Mouse (Mus musculus) lung, embryonic 14.5 days (tissue): ENCODE measurements around the gene Spag8. TPM values are rescaled to one million over a fixed set of nuclear protein-coding genes. Genes with fewer than 3 reads are reported as not detected.

Experiments used
- ATAC-seq: fragments of 200-750 bp; cut with Nextera tagmentation; 2 replicates; pipeline ENCODE4 v1.8.0; 2017; ENCODE audit warnings: mild to moderate bottlenecking, moderate TSS enrichment, moderate library complexity; ENCODE audit not compliant: insufficient read depth
- DNase-seq: peaks from one replicate; pipeline ENCODE4 v3.0.0-alpha.2; 2015
- H3K27ac ChIP-seq: fragments of 300-500 bp; sonication (generic); 2 replicates; pipeline ENCODE4 v1.5.1; 2014; ENCODE audit warnings: low read depth, mild to moderate bottlenecking, moderate library complexity
- H3K27me3 ChIP-seq: fragments of 300-500 bp; sonication (generic); 2 replicates; pipeline ENCODE4 v1.6.1; 2014; ENCODE audit warnings: low read length, control low read depth; ENCODE audit not compliant: insufficient read depth
- H3K36me3 ChIP-seq: fragments of 300-500 bp; sonication (generic); 2 replicates; pipeline ENCODE4 v1.6.1; 2014; ENCODE audit warnings: control low read depth; ENCODE audit not compliant: insufficient read depth
- H3K4me1 ChIP-seq: fragments of 300-500 bp; sonication (generic); 2 replicates; pipeline ENCODE4 v1.6.1; 2014; ENCODE audit warnings: antibody characterized with exemption, control low read depth; ENCODE audit not compliant: insufficient read depth
- H3K4me2 ChIP-seq: fragments of 300-500 bp; sonication (generic); 2 replicates; pipeline ENCODE4 v1.6.1; 2014; ENCODE audit warnings: mild to moderate bottlenecking
- H3K4me3 ChIP-seq: fragments of 300-500 bp; sonication (generic); 2 replicates; pipeline ENCODE4 v1.5.1; 2014; ENCODE audit warnings: low read depth, low read length
- H3K9ac ChIP-seq: fragments of 300-500 bp; sonication (generic); 2 replicates; pipeline ENCODE4 v1.6.1; 2014
- H3K9me3 ChIP-seq: fragments of 300-500 bp; sonication (generic); 2 replicates; pipeline ENCODE4 v1.6.1; 2016; ENCODE audit warnings: low read depth, low read length, control low read depth
- CTCF ChIP-seq: IDR thresholded peaks from 2 replicates; pipeline ENCODE4 v1.5.1; 2016; ENCODE audit warnings: antibody characterized with exemption, low read depth
- WGBS: fragments of 180-500 bp; shearing (Covaris S2); extraction: QIAGEN DNeasy Blood & Tissue Kit; methylation state at CpG from one replicate; pipeline ENCODE4 v1.1.7; 2014; 5-methylcytosine and 5-hydroxymethylcytosine counted together
- microRNA-seq: library from miRNA; unstranded; fragments of <30 nt; microRNA quantifications from one replicate; pipeline ENCODE4, GENCODE M21; 2016; ENCODE audit warnings: borderline number of aligned reads
- polyA plus RNA-seq: library from polyadenylated mRNA; unstranded; fragments of >200 nt; fragmentation: Nextera tagmentation; extraction: Ambion mirVana; gene quantifications from 2 replicates; pipeline ENCODE4 v1.2.1, GENCODE M21; 2014

Gene Spag8
- polyA plus RNA-seq, 1 experiment from 2014 or later: 0.68 TPM

- no peak for TF ChIP-seq CTCF
Observed at GRCm38 (mm10) chr4:43620146-43620778, 33.1 kb downstream of the Spag8 start.

GRCm38 (mm10) chr4:43613060-43613730 lies 40.2 kb downstream of the Spag8 start:
- no peaks in the 10 kb centered on the region for H3K36me3 ChIP-seq
- H3K9me3 ChIP-seq: no peaks in the 10 kb centered on the region
- no peaks in the 10 kb centered on the region for H3K4me1 ChIP-seq
- ATAC-seq: no peak
- H3K27ac ChIP-seq: no peak overlapping the region
- peak; percentile 37 for DNase-seq
- H3K4me3 ChIP-seq: no peak overlapping the region
- no peaks in the 10 kb centered on the region for H3K27me3 ChIP-seq
- 44% methylated on average over 3 of the region's 3 CpGs for WGBS
- H3K4me2 ChIP-seq: no peak overlapping the region
- no peak overlapping the region for H3K9ac ChIP-seq
- TF ChIP-seq CTCF: no peak

More at GRCm38 (mm10) chr4:43620146-43620778, 33.1 kb downstream of the Spag8 start:
- Histone ChIP-seq H3K36me3 (no peaks in the 10 kb centered on the region), H3K27me3 (no peaks in the 10 kb centered on the region), H3K4me2 (no peak overlapping the region), H3K4me3 (no peak overlapping the region), H3K4me1 (no peaks in the 10 kb centered on the region), H3K9me3 (peaks cover 8% of the 10 kb centered on the region; the same call in 1 of the 2 replicates), H3K9ac (no peak overlapping the region), H3K27ac (no peak overlapping the region)
- 62% methylated on average over 4 of the region's 4 CpGs for WGBS
- ATAC-seq: no peak
- DNase-seq: no peak

GRCm38 (mm10) chr4:43612534-43612933 lies 40.9 kb downstream of the Spag8 start:
- no peak for ATAC-seq

GRCm38 (mm10) chr4:43604751-43605685 lies 48.4 kb downstream of the Spag8 start:
- no peak for DNase-seq
- Histone ChIP-seq H3K4me3 (no peak overlapping the region), H3K4me2 (no peak overlapping the region), H3K9me3 (no peaks in the 10 kb centered on the region), H3K36me3 (no peaks in the 10 kb centered on the region), H3K27me3 (no peaks in the 10 kb centered on the region), H3K4me1 (no peaks in the 10 kb centered on the region), H3K9ac (no peak overlapping the region), H3K27ac (no peak overlapping the region)
- TF ChIP-seq CTCF: no peak
- peak; percentile 35; the same call in 1 of the 2 replicates for ATAC-seq
- WGBS: 51% methylated on average over 9 of the region's 9 CpGs

More at GRCm38 (mm10) chr4:43612534-43612933, 40.9 kb downstream of the Spag8 start:
- Histone ChIP-seq H3K4me1 (no peaks in the 10 kb centered on the region), H3K9ac (no peak overlapping the region), H3K36me3 (no peaks in the 10 kb centered on the region), H3K9me3 (no peaks in the 10 kb centered on the region), H3K27ac (no peak overlapping the region), H3K4me2 (no peak overlapping the region), H3K27me3 (no peaks in the 10 kb centered on the region), H3K4me3 (no peak overlapping the region)
- WGBS: 52% methylated on average over 10 of the region's 10 CpGs
- TF ChIP-seq CTCF: no peak
- DNase-seq: no peak

GRCm38 (mm10) chr4:43604099-43604498 lies 49.3 kb downstream of the Spag8 start:
- H3K4me2 ChIP-seq: no peak overlapping the region
- no peaks in the 10 kb centered on the region for H3K9me3 ChIP-seq
- no peaks in the 10 kb centered on the region for H3K36me3 ChIP-seq
- no peak for DNase-seq
- H3K27me3 ChIP-seq: no peaks in the 10 kb centered on the region
- no peaks in the 10 kb centered on the region for H3K4me1 ChIP-seq
- ATAC-seq: no peak
- no peak for TF ChIP-seq CTCF
- H3K4me3 ChIP-seq: no peak overlapping the region
- H3K27ac ChIP-seq: no peak overlapping the region
- H3K9ac ChIP-seq: no peak overlapping the region
- WGBS: 49% methylated on average over 3 of the region's 3 CpGs

Small RNA genes lying within 50 kb of the gene (microRNA-seq; reads per million reads assigned to microRNA genes)
- not detected for gene Gm25262

Other genes starting within 250 kb of the Spag8 start
- gene Fam166b, start 224.5 kb downstream of the Spag8 start, polyA plus RNA-seq: 0.32 and 0.34 TPM in 2 replicates
- 12.6 and 15.9 TPM in 2 replicates for gene Tesk1, start 211.7 kb downstream of the Spag8 start, polyA plus RNA-seq
- 3.2 TPM in 2 replicates for gene Cd72, start 199.0 kb downstream of the Spag8 start, polyA plus RNA-seq
- gene Sit1, start 169.9 kb downstream of the Spag8 start, polyA plus RNA-seq: not detected in 2 replicates
- gene Ccdc107, start 160.7 kb downstream of the Spag8 start, polyA plus RNA-seq: 61.4 and 70.8 TPM in 2 replicates
- gene Arhgef39, start 153.9 kb downstream of the Spag8 start, polyA plus RNA-seq: 42.5 and 51.8 TPM in 2 replicates
- 3.7 and 4.5 TPM in 2 replicates for gene Car9, start 146.6 kb downstream of the Spag8 start, polyA plus RNA-seq
- 185 and 194 TPM in 2 replicates for gene Tpm2, start 129.8 kb downstream of the Spag8 start, polyA plus RNA-seq
- 47.2 and 52.8 TPM in 2 replicates for gene Creb3, start 91.3 kb downstream of the Spag8 start, polyA plus RNA-seq
- gene Tln1, start 90.9 kb downstream of the Spag8 start, polyA plus RNA-seq: 84.9 and 93.8 TPM in 2 replicates
- 28.2 and 31.9 TPM in 2 replicates for gene Rgp1, start 74.9 kb downstream of the Spag8 start, polyA plus RNA-seq
- 18.6 and 19.3 TPM in 2 replicates for gene Gba2, start 74.7 kb downstream of the Spag8 start, polyA plus RNA-seq
- not detected in 2 replicates for gene Msmp, start 69.1 kb downstream of the Spag8 start, polyA plus RNA-seq
- 11.2 and 13.7 TPM in 2 replicates for gene Npr2, start 21.7 kb downstream of the Spag8 start, polyA plus RNA-seq
- 84.0 and 97.7 TPM in 2 replicates for gene Hint2, start 2.9 kb upstream of the Spag8 start, polyA plus RNA-seq
- gene Tmem8b, start 15.4 kb upstream of the Spag8 start, polyA plus RNA-seq: 2.8 and 3.5 TPM in 2 replicates
- 3.2 and 3.4 TPM in 2 replicates for gene Fam221b, start 15.6 kb upstream of the Spag8 start, polyA plus RNA-seq
- gene Olfr70, start 47.2 kb upstream of the Spag8 start, polyA plus RNA-seq: not detected in 2 replicates
- gene Olfr71, start 56.7 kb upstream of the Spag8 start, polyA plus RNA-seq: not detected in 2 replicates
- gene Hrct1, start 73.6 kb upstream of the Spag8 start, polyA plus RNA-seq: 0.58 and 0.93 TPM in 2 replicates
- 0.28 and 0.38 TPM in 2 replicates for gene Spaar, start 76.4 kb upstream of the Spag8 start, polyA plus RNA-seq
- not detected in 2 replicates for gene Olfr159, start 117.4 kb upstream of the Spag8 start, polyA plus RNA-seq
- gene Olfr156, start 170.3 kb upstream of the Spag8 start, polyA plus RNA-seq: not detected in 2 replicates
- gene Olfr157, start 186.6 kb upstream of the Spag8 start, polyA plus RNA-seq: not detected in 2 replicates
- gene Olfr155, start 198.0 kb upstream of the Spag8 start, polyA plus RNA-seq: not detected in 2 replicates
- gene Reck, start 221.9 kb upstream of the Spag8 start, polyA plus RNA-seq: 27.9 and 29.5 TPM in 2 replicates